Mouse (Mus musculus): ENCODE measurements around the gene T. TPM values are rescaled to one million over a fixed set of nuclear protein-coding genes. Genes with fewer than 3 reads are reported as not detected.
A peak's percentile ranks its signal among the peaks of the same experiment; 100 is the strongest.

Gene T
- total RNA-seq, 2 experiments from 2014 or later, result not detected

DNA sequence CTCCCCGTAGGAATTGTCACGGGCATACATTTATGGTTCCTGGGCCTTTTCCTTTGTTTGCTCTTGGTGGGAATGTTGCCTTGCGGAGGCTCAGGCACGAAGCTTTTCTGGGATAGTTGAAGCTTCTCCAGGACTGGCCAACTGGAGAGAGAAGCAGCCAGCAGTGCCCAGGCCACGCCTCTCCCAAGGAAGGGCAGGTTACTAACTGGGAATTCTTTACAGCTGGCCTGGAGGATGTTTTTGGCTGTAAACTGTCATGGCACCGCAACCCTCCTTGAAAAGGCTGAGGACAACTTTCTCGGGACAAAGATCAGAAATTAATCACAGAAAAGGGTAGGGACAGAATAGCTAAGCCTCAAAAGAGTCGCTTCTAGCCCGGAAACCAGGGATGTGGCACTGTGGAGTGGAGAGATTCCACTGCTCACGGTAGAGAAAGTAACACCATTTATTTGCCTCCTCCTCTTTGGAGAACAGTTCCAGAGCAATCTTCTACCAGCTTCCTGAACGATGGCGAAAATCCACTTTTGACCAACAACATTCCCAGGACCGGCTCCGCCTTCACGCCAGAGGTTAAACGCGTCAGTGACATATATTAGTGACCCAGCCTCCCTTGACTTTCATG lies 1.9 kb upstream of the T start:
- no peak for ATAC-seq (replicated peaks; ENCODE audit: poor library complexity, severe bottlenecking)

GRCm38 (mm10) chr17:8433121-8433977 lies 874 bp upstream of the T start:
- no peak for ATAC-seq (replicated peaks; ENCODE audit: poor library complexity, severe bottlenecking)

GRCm38 (mm10) chr17:8436184-8436583 lies 2.0 kb downstream of the T start:
- ATAC-seq (replicated peaks; ENCODE audit: poor library complexity, severe bottlenecking), result no peak

GRCm38 (mm10) chr17:8444062-8444461 lies 9.8 kb downstream of the T start:
- ATAC-seq (replicated peaks; ENCODE audit: poor library complexity, severe bottlenecking), result no peak

GRCm38 (mm10) chr17:8447676-8448192 lies 13.5 kb downstream of the T start:
- ATAC-seq (replicated peaks; ENCODE audit: poor library complexity, severe bottlenecking), result no peak

- ATAC-seq (replicated peaks; ENCODE audit: poor library complexity, severe bottlenecking), result no peak
These were observed 14.1 kb downstream of the T start for GRCm38 (mm10) chr17:8448324-8448723.

GRCm38 (mm10) chr17:8455196-8455595 lies 21.0 kb downstream of the T start:
- ATAC-seq (replicated peaks; ENCODE audit: poor library complexity, severe bottlenecking), result no peak

DNA sequence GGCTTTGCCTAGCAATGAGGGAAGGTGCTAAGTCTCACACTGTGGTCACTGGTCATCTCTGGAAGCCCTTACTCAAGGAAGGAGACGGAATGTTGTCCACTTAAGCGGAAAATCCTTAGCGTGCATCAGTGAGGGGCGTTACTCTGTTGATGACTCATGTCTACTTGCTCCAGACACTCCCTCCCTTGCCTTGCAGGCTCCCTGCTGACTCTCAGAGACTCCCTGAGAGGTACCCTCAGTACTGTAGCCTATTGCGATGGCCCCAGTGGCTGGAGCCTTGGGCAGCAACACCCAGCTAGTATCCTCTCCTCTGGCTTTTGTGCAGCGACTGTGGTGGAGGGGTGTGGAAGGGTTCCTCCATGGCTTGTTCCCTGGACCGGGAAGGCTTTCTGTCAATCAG lies 21.4 kb downstream of the T start:
- ATAC-seq (replicated peaks; ENCODE audit: poor library complexity, severe bottlenecking), result no peak

DNA sequence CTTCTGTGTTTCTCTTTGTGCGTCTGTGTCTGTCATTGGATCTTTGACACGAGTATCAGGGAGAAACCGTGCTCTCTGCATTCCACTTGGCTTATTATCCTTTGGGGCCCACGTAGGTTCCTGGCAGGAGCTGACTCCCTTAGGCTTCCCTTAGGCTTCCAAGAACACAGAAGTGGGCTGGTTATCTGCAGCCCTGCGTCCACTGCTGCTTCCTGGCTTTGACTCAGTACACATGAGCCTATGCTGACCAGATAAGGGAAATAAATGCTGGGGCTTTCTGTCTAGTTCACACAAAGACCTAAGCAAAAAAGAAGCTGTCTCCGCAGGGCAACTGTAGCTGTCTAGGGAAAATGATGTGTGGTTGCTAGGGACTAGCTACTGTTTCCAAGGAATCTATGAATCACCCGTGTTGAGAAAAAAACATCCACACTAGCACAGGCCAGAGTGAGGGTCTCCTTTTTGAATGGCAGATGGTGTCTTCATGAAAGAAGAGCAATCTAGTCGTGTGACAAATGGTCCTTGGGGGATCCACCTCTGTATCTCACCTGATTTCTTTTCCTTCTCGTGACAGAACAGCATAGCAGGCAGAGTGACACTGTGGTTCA lies 22.7 kb downstream of the T start:
- ATAC-seq (replicated peaks; ENCODE audit: poor library complexity, severe bottlenecking), result no peak

DNA sequence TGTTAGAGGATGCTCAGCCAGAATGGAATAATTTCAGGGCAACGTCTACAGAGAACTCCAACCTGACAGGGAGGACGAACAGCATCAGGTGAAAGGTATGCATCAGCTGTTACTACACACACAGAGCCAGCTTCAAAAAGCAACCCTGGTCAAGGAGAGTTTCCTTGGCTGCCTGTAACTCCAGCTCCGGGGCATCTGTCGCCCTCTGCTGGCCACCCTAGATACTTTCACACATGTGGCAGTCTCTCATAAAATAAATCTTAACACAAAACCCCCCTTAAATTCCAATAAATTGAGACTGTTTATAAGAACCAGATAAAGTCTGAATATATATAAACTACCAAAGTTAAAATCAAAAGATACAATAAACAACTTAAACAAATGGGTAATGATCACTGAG lies 27.3 kb downstream of the T start:
- no peak; the same call in 1 of the 2 replicates for ATAC-seq (replicated peaks; ENCODE audit: poor library complexity, severe bottlenecking)

DNA sequence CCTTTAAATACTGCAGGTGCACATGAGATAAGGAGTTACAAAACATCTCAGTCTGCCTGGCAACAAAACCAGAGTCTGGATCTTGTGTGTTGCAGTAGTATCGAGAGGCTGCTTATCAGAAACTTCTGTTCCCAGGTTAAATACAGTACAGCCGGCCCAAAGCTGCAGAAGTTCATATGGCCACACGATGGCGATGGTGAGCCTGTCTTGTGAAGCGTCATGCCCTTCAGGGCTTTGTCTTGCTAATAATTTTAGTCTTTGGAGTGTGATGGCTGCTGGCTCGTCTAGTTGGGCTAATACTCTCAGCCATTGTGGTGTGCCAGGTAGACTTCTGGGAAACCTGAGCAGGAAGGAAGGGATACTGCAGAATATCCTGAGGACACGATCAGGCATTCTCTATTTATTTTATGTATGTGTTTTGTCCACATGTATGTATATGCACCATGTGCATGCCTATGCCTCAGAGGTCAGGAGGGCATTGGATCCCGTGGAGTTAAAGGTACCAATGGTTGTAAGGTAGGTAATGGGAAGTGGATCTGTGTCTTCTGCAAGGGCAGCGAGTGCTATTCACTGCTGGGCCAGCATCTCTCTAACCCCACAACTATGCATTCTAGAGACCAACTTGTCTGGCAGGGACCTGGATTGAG lies 29.4 kb downstream of the T start:
- peak; percentile 87 for ATAC-seq (replicated peaks; ENCODE audit: poor library complexity, severe bottlenecking)

DNA sequence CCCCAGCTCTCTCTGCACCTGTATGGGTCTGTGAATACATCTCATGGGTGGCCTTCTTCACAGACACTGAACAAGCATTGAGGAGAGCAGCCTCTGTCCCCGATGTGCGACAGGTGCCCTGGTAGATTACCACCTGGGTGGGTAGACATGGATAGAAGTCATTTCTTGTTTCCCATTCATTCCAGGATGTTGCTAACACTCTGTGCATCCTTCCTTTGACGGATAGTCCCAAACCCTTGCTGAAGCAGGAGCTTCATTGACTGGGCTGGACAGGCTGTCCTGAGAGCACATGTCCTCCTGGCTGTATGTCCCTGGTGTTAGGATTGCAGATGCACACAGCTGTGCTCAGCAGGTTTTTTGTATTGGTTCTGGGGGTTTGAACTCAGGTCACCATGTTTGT lies 33.5 kb downstream of the T start:
- no peak for ATAC-seq (replicated peaks; ENCODE audit: poor library complexity, severe bottlenecking)

DNA sequence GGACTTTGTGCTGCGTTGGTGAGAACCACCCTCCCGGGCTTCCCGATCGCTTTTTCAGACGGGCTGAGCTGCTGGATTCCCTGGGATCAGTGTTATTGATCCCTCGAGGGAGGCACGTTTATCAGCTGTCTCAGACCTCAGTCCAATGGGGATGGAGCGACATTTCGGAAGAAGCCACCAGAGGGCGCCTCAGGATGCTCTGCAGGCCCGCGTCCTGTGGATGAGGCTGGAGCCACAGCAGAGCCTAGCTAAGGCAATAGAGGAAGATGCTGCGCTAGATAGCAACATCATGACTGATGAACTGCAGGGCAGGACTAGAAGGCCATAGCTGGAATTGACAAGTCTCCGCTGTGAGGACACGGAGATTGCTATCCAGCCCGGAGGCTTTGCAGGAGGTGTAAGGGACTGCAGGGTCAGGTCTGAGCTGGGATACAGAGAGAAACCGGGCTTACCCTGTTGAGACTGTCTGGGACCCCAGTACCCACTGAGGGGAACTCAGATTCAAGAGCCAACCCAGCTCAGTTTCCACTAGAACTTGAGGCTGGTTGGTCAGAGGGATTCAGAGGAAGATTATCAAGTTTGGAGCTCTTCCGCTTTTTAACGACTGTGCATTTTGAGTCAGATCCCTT lies 34.6 kb downstream of the T start:
- ATAC-seq (replicated peaks; ENCODE audit: poor library complexity, severe bottlenecking), result peak; percentile 96

DNA sequence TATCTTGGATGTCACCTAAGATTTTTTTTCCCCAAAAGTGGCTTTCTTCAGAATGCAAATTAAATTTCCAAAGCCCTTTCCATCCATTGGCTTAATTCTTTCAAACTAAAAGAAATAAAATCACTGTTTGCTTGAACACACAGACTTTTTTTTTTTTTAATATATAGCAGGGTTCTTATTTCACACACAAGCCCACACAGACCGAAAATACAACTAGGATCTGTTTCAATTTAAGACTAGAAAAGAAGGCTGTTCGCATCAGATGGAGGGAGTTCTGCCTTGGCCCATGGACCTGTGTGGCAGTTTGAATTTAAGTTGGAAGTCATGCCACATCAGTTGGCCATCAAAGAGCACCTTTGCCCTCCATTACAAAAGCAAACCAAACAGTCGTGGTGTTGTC lies 44.3 kb downstream of the T start:
- no peak for ATAC-seq (replicated peaks; ENCODE audit: poor library complexity, severe bottlenecking)

DNA sequence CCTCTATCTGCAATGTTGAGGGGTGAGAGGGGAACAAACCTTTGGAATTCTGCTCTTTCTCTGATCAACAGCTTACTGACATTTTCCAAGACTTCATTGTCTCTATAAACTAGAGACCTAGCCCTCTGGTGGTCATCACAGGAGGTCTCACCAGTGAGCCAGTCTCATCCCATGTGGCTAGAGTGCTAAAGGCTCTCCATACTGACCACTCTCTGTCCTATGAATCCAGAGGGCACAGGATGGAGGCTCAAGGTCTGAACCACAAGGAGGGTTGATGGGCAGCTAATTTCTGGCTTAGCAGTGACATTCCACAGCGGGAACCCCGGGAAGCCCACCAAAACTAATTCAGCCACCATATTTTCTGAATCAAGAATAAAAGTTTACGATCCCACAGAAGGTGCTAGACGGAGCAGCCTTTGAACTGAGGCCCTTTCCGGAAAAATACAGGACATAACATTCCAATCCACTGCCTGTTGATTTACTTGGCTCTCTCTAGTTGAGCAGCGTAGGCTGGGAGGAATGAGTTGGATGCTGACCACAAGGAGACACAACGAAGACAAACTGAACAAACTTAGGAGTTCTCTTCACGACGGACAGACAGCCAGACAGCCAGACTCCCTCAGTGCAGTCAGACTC lies 45.4 kb downstream of the T start:
- ATAC-seq (replicated peaks; ENCODE audit: poor library complexity, severe bottlenecking), result no peak

DNA sequence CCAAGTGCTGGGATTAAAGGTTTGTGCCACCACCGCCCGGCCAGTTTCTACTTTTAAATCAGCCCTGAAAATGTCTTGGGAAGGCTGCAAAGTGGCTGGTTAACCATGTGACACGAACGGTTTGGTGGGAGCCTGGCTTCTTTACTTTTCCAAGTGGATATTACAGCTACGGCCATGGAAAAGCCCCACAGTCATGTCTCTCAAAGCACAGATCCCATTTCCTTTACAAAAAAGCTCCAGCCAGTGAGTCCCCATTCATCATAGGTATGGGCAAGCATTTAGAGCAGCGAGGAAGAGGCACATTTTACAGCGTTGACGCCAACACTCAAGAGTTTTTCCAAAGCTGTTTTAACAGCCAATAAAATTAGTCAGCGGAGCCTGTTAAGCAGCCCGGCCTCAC lies 47.6 kb downstream of the T start:
- no peak for ATAC-seq (replicated peaks; ENCODE audit: poor library complexity, severe bottlenecking)

DNA sequence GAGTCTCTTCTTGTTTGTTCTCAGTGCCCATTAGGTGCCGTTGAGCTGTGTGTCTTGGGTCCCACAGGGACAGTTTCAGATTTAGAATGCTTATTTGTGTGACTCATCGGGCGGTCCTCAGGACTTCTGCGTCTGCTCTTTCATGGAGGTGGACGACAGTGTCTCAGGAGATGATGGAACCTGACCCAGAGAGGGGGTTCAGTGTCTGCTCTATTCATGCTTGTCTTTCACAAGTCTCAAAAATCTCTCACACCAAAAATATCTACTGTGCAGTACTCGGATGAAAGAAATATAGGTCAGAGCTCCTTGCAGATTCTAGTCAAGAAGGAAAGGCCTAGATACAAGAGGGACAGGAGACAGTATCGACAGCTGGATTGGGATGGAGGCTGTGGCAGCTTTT lies 48.7 kb downstream of the T start:
- no peak for ATAC-seq (replicated peaks; ENCODE audit: poor library complexity, severe bottlenecking)

- ATAC-seq (replicated peaks; ENCODE audit: poor library complexity, severe bottlenecking), result no peak
These were observed 50.0 kb downstream of the T start for GRCm38 (mm10) chr17:8484246-8484645.

GRCm38 (mm10) chr17:8485146-8485545 lies 50.9 kb downstream of the T start:
- no peak for ATAC-seq (replicated peaks; ENCODE audit: poor library complexity, severe bottlenecking)

- no peak for ATAC-seq (replicated peaks; ENCODE audit: poor library complexity, severe bottlenecking)
These were observed 53.6 kb downstream of the T start for GRCm38 (mm10) chr17:8487824-8488223.
